Mouse (Mus musculus) frontal cortex, adult 2 months (tissue): Measurements from ENCODE around the gene Tm4sf4. TPM values are rescaled to one million over a fixed set of nuclear protein-coding genes. Genes with fewer than 3 reads are reported as not detected.
A peak's percentile ranks its signal among the peaks of the same experiment; 100 is the strongest.

Experiments used
- DNase-seq, 2 experiments: peaks; one replicate each; pipeline ENCODE4 v3.0.0; 2022; ENCODE audit warnings: low spot score in 1 of 2; ENCODE audit errors: extremely low spot score in 1 of 2
- polyA plus RNA-seq: library from polyadenylated mRNA; depleted of rRNA; stranded (reverse); fragments of >200 nt; gene quantifications from 2 replicates; pipeline ENCODE4 v1.2.3, GENCODE M21; 2012; rRNA removed

The Tm4sf4 gene
- polyA plus RNA-seq = not detected in 2 replicates

DNA sequence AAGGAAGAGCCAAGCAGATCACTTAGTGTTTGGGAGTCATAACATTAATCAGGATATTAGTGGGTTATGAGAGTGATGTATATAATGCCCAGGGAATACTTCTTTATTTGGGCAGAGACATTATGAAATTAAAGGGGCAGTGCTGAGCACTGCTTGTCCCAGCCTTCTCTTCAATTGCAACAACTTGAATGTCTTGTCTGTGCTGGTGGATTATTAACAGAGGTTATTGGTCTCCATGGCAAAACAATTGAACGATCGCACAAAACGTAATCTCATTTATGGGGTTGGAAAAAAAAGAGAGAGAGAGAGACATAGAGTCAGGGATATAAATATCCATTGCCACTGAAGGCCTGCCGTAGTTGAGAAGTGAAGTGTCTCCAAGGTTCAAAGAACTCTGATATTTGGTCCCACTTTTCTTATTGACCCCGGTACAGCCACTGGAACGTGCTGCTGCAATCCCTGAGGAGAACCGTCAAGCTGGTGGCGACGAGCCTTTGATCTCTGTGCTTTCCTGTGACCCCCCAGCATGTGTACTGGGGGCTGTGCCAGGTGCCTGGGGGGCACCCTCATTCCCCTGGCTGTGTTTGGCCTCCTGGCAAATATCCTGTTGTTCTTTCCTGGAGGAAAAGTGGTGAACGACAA, at the start of gene Tm4sf4:
Gene Tm4sf4, plus strand, starts transcription at position 226 of the 642 bp plus-strand sequence.
- DNase-seq = no peak

DNA sequence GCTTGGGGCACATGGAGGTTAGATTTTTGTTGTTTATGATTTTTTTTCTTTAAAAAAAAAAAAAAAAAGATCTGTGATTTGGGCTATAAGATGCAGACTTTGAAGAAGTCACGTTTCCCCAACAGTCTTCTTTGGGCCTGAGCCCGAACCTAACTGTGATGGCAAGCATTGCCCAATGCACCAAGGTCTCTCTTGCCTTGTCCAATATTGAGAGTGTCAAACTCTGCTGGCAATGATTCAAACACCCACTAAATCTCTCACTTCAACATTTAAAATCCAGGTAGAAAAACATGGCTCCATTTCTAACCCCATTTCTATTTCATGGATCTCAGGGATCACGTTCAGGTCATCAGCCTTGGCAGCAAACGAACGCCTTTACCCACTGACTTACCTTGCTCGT, 38.7 kb upstream of the Tm4sf4 start:
- no peak for DNase-seq

DNA sequence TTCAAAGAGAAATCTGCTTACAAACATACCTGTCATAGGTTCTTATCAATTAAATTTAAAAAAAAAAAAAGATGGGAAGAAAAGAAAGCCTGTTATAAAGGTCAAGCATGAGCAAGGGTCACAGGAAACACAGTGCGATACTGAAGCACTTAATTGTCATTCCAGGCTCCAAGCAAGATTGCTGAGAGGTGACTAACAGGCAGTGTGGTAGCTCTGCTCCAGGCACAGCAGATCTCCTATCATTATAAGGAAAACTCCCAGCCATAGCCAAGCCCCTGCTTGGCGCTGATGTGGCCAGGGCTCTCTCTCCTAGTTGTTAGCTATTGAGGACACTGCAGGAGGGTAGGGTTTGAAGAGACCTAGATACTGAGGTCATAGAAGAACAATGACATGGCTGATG, 38.2 kb upstream of the Tm4sf4 start:
- no peak for DNase-seq

DNA sequence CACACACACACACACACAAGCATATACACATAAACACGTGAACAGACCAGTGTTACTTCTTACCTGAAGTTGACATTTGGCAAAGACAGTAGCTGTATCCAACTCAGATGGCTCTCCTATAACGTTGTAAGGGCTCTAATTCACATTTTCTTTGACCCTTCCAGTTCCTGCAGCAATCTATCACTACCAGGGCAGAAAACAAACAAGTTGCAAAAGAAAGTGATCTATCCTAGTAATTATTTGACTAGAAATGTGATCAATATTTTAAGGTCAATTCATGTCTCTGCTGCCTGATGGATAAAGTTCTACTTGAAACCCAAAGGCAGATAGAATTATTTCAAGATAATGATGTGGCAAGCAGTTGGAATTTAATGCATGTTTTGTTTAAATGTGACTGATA, 37.5 kb upstream of the Tm4sf4 start:
- no peak for DNase-seq

DNA sequence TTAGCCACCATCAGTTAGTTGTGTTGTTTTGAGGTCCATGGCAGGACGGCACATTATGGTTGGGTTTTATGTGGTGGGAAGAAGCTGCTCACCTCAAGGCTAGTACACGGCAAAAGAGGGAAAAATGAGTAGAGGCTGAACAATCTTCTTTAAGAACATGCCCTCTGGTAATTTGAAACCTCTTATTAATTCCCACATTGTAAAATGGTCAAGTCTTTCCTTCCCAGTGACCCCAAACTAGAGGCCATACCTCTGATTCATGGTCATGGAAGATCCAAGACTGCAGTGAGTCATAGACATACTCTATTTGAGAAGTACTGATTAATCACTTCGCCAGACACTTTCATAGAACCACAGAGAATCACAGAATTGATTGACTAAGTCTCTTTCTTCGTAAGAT, 13.6 kb upstream of the Tm4sf4 start:
- no peak for DNase-seq

DNA sequence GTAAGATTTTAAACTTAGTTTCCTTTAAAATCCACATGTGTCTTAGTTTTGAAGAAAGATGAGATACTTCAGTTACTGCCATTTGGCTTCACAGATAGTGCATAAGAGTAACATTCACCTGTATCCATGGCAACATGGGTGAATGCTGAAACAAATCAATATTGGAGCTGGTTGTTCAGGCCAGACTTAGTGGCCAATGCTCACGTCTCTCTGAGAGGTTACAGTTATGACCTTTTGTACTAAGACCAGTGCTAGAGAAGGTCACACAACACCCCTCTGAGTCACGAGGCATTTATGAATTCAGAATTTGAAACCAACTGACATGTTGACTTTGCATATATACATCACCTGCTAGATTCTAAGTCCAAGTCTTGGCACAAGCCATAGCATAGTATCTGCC, 4.9 kb upstream of the Tm4sf4 start:
- no peak for DNase-seq

DNA sequence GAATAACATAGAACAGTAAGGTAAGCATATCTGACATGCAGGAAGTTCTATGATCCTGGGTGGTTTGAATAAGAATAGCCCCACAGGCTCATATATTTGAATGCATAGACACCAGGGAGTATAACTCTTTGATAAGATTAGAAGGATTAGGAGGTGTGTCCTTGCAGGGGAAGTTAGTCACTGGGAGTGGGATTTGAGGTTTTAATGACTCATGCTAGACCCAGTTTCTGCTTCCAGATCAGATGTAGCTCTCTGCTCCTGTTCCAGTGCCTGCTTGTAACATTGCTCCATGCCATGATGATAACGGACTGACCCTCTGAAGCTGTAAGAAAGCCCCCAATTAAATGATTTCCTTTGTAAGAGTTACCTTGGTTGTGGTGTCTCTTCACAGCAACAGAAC, 4.5 kb upstream of the Tm4sf4 start:
- DNase-seq = no peak

DNA sequence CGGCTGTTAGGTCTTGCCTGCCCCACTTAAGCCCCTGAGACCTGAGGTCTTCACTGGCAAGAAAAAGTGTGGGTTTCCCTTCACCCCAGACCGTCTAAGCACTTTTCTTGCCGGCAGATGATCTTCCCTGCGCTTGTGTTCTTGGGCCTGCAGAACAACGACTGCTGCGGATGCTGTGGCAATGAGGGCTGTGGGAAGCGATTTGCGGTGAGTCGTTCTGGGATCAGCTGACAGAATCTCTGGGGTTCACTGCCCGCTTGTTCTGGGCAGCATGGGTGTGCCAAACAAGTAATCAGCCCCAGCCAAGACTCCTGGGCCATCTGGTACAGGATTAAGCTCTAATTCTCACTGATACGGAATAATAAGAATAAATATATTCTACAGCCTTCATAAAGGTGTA, 1.2 kb downstream of the Tm4sf4 start:
- no peak for DNase-seq

DNA sequence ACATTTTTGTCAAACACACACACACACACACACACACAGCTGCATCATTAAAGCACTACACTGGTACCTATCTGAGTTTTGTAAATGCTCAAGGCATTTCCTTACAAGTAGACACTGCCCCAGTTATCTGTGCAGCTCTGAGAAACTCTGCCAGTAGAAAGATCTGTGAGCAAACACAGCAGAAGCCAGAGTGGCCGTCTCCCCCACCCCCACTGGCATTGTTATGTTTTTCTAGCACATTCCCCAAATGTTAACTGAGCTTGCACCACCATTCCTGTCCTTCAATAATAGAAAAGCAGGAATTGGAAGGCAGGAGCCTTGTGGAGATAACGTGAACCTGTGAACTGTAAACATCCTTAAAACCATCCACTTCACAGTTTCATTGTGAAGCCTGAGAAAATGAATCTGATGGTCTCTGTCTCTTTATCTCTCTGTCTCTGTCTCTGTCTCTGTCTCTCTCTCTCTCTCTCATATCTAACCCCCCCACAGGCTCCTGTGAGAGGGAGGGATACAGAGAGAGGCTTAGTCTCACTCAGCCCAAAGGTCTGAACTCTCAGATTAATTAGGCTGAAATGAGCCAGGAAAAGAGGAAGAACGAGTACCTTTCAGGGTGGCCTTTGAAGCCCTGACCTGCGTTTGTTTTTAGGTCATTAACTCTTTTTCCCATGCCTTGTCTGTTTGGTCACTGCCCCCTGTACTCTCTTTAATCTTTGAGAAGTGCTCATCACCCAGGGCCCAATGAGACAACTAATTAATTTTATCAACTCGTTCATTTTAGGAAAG, 3.8 kb downstream of the Tm4sf4 start:
- no peak for DNase-seq

DNA sequence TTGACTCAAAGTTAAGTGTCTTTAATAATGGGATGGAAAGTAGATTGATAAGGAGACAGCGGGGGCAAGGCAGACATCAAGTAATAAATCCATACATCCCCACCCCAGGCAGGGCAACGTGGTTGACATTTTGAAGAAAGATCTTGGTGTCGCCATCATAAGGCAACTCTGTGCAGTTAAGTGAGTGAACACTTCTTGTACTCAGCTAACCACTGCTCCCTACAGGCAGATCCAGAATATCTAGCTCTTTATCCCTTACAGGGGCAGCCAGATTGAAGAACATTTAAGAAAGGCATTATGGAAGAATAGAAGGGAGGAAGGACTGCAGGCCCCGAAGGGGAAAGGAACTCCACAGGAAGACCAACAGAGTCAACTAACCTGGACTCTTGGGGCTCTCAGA, 4.4 kb downstream of the Tm4sf4 start:
- peak in 1 of 2 experiments; percentile 18 for DNase-seq

DNA sequence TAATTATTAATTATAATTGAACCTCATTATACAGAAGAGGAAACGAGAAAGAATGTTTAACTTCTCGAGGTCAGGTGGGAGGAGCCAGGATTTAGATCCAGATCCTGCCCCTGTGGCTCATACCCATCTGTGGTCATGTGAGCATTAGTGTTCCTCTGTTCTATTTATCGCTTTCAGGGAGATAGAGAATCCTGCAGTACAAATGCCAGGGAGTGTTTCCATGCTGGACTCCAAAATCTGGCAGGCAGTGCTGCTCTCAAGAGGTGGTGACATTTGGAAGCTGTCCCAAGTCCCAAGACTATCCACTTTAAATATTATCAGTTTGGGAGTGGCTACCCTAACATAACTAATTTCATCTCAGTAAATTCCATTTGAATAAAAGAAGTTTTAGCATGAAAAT, 6.6 kb downstream of the Tm4sf4 start:
- no peak for DNase-seq

DNA sequence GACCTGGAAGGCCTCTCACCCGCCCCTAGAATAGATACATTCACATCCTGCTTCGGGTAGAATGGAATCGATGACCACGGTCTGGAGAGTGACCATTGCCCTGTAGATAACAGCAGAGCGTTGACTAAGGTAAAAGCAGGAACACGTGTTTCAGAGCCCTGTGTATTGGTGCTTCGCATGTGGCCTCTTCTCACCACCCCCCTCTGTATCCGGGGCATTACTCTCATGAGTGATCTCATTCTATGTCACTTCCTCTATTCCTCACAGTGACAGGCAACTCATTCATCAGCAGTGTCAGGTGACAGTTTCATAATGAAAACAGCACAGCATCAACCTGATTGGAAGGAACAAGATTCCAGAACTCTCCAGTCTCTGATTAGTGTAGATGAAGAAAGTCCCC, 10.2 kb downstream of the Tm4sf4 start:
- DNase-seq = no peak

DNA sequence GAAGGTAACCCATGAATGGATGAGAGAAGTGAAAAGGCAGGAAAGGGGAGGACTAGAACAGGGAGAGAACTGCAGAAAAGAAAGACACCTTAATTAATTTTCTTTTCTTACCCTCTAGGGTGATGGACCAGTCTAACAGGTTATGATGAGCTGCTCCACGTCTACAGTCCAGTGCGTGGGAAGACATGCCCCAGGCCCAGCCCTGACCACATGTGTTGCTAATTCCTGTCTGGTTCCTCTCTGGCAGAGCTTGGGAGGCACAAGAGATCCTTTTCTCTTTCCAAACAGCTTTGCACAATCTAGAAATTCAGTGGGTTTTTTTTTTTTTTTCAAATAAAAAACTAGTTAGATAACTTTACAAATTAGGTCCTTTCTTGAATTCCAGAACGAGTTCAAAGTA, 15.8 kb downstream of the Tm4sf4 start:
- no peak for DNase-seq

DNA sequence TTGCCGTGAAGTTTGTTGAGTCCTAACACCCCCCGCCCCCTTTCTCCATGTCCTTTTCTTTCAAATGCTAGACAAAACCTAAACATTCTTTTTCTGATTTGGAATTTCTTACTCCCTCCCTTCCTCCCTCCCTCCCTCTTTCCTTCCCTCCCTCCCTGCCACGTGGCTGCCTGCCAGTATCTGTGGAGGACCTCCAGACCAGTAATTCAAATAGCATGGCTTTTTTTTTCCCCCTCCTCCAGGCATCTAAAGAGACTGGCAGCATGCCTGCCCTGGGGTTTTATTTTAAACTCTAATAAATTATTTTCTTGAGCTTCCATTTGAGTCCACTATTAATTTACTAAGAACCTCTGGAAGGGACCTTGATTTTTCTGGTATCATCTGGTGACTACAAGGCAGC, 20.6 kb downstream of the Tm4sf4 start:
- no peak for DNase-seq

DNA sequence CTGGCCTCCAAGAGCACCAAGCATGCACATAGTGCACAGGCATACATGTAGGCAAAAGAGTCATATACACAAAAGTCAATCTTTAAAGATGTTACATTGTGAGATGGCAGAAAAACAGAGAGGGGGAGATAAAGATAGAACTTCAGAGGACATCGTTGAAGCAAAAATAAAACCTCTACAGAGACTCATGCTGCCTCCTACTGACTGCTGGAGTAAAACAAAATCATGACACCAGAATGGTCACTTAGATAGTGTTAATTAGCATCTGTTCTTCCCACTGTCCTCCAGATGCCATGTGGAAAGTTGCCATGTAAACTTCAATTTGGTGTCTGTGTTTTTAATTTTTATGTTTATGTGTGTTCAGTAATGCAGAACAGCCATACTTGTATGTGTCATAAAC, 22.8 kb downstream of the Tm4sf4 start:
- DNase-seq = peak in 1 of 2 experiments; percentile 6

DNA sequence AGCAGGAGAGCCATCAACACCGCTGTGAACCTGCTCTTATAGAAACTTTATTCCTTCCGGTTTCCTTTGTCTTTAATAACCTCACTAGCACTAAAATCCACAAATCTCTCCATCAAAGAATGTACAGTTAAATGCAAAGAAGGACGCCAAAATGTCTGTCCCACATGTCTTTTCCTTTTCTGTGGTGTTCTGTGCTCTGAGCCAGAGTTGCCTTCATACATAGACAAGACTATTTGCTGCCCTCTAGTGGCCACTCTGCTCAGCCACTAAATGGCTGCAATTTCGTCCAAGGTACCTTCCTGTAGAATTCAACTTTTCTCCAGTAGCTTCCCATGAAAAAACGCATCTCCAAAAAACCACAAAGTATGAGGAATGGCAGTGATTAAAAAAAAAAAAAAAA, 23.3 kb downstream of the Tm4sf4 start:
- DNase-seq = peak; percentile 63 to 93

DNA sequence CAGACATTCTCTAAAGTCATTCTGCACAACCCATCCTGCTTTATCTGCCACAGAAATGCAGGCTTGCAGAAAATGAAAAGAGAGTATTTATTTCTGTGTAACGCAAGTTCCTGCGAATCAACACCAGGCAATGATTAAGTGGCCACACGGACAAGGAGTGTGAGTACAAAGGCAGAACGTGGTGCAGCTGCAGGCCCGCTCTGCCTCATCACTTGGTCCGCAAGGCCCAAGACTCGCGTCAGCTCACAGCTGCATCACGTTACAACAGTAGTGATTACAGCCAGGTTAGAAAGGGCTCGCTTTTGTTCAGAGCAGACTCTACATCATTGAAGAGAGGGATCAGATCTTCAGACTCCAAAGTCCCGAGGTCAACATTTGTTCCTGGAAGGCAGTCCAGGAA, 33.5 kb downstream of the Tm4sf4 start:
- DNase-seq = no peak

DNA sequence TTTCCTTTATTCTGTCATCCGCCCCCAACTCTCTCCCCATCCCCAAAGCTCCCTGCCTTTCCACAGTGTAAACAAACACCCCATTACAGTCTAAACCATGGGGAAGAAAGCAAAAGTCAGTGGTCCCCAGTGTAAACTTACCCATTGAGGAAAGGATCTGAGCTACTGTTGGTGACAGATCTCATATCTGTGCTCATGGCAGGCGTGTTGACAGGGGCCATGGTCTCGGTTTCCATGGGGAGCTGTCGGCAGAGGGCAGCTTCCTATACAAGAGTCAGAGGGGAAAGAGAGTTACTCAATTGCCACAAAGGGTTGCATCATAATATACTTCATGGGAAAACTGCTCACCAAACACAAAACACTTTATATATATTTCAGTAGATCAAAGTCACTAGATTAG, 38.2 kb downstream of the Tm4sf4 start:
- no peak for DNase-seq

DNA sequence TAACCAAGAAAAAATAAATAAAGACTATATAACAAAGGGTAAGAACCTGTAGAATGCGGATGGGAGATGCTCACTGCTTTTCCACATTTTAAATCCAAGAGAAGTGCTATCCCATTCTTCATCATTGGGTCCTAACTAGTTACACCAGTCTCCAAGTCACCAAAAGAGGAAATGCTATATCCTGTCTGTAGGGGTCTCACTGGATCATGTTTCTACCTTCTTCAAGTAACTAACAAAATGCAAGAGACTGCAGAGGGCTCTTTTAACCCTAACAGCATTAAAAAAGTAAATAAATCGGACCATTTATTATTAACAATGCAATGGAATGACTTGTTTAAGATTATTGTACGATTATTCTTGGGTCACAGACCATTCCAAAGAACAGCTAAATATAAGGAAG, 41.2 kb downstream of the Tm4sf4 start:
- peak in 1 of 2 experiments; percentile 63 for DNase-seq

DNA sequence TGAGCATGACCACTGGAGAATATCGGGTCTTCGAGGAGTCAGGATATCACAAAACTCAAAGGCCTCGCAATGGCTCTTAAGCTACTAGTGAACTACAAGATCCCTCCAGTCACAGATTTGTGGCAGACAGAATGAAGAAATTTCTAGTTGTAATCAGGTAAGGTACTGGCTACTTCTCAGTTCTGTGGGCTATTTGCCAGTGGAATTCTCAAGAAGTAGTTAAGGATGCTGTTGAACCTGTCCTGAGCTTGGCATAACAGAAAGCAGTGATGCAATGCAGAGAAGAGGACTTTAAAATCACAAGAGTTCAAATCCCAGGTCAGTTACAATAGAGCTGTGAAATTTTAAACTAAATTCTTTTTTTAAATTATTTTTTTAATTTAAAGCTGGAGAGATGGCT, 44.2 kb downstream of the Tm4sf4 start:
- DNase-seq = no peak

DNA sequence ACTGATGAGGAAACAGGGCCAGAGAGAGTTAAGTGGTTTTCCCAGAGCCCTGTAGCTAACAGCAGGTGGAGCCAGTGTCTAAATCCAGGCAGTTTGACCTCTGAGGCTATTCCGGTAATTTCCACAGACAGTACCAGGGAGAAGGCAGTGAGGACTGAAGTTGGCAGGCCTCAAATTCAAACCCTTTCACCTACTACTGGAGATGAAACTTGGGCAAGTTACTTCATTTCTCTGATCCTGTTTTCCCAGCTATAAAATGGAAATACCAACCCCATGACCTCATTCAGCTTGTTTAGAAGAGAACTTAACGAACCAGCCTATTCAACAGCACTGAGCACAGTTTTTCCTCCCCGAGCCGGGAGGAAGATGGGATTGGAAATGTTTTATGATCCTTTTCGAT, 45.2 kb downstream of the Tm4sf4 start:
- peak in 1 of 2 experiments; percentile 50 for DNase-seq

DNA sequence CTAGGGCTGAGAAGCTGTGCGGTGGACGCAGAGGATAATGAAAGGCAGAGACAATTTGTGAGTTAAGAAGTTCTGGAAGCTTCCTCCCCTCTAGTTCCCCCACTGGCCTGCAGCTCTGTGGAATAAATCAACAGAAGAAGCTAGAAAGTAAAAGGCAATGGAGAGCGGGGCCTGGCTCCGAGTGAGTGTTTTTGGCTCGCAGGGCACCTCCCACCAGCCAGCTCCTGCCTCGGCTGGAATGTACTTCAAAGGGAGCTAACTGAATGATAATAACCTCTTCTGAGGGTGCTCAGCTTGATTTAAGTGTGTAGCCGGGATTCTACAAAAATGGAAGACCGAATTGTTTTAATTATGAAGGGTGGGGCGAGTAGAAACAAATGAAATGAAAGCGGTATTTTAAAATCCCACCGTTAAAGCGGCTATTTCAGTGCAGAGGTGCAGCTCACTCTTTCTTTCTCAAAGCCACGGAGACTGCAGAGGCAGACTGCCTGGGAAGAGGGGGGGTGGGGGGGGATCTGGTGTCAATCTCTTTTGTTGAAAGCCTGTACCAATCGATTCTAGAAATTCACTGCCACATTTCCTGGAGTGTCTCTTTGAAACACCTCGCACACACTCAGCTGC, 46.0 kb downstream of the Tm4sf4 start:
- DNase-seq = peak in 1 of 2 experiments; percentile 45
